Mouse (Mus musculus) cerebellum, postnatal 14 days (tissue): ENCODE measurements around the gene Sipa1l3.
A peak's percentile ranks its signal among the peaks of the same experiment; 100 is the strongest.

Experiments
- DNase-seq, 2 experiments: peaks; one replicate each; pipeline ENCODE4 v3.0.0; 2021; ENCODE audit warnings: mixed read lengths in 2 of 2

Sipa1l3 gene

DNA sequence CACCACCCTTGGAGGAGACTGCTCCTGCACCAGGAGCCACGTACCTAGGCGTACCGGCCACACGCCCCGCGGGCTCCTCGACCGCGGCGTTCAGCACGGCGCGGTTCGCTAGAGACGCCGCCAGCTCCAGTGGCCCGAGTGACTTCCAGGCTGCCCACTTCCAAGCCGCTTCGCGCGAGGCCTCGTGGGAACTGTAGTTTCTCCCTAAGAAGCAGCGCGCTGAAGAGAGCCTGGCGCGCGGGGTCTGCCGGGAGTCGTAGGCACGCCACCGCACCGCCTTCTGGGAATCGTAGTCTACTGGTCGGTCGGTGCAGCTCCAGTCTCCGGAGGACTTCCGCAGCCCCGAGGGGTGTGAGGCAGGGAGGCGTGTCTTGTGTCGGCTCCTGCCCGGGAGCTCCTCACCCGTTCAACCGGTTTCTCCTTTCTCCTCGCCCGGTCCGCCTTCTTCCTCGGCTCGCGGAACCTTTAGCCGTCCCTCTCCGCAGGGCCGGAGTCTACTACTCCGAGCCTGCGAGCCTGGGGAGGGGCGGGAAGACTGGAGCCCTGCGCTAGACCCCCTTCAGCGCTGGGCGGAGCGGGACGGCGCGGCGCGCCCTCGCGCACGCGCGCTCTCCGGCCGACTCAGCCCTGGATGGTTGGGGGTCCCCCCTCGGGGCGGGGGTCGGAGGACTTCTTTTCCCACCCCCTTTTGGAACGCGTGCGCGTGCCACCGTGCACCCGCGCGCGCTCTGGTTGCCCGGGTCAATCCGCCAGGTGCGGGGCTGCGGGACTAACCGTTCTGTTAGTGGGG is at the start of gene Sipa1l3:
TSS of gene Sipa1l3 (minus strand) at position 221 of the 790 bp plus-strand sequence.
- peak; percentile 97 to 98 for DNase-seq

DNA sequence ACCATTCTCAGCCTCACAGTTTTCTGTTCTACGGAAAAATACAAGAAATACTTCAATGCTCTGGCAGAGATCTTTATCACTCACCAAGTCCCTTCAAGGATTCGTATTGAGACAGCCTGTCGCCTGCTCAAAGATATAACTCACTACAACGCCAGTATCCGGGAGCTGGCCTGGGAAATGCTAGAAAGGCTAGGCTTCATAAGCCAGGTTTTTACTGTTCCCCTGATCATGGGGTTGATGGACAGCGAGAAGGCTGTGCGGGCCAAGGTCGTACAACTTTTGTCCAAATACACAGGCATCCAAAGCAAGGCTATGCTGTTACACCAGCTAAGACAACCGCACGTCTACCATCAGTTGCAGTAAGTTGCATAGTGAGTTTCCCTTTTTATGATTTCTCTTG is 44.6 kb upstream of the Sipa1l3 start:
- no peak for DNase-seq

GRCm38 (mm10) chr7:29561046-29561445 is 42.6 kb upstream of the Sipa1l3 start:
- DNase-seq, result no peak

DNA sequence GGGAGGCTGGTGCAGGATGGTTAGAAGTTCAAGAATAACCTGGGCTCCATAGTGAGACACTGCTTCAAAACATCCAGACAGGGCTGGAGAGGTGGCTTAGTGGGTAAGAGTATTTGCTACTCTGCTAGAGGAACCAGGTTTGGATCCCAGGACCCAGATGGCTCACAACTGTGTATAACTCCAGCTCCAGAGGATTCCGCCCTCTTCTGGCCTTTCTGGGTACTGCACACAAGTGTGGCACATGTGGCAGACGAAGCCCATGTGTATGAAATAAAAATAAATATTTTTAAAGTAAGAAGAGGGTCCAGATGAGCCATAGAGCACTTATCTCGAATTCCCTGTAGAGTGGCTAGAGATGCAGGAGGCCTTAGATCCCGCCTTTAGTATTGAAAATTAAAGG is 40.8 kb upstream of the Sipa1l3 start:
- DNase-seq, result peak in 1 of 2 experiments; percentile 36

- no peak for DNase-seq
Measured at GRCm38 (mm10) chr7:29558744-29559143, 40.3 kb upstream of the Sipa1l3 start.

DNA sequence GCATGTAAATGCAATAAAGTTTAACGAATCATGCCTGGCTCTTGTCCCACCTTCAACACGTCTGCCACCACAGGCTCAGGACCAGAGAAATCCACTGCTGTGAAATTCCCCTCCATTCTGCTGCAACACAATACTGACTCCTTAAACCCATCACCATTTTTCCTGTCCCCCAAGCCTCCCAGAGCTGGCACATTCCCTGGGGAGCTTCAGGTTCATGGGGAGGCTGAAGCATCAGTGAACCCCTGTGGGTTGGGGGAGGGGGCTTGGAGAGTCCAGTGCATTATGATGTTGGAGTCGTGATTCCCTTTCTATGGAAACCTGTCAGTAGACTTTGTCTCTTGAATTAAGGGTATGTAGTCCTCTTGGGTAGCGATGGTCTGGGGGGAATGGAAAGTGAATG is 37.8 kb upstream of the Sipa1l3 start:
- no peak for DNase-seq

GRCm38 (mm10) chr7:29555521-29555920 is 37.1 kb upstream of the Sipa1l3 start:
- no peak for DNase-seq

DNA sequence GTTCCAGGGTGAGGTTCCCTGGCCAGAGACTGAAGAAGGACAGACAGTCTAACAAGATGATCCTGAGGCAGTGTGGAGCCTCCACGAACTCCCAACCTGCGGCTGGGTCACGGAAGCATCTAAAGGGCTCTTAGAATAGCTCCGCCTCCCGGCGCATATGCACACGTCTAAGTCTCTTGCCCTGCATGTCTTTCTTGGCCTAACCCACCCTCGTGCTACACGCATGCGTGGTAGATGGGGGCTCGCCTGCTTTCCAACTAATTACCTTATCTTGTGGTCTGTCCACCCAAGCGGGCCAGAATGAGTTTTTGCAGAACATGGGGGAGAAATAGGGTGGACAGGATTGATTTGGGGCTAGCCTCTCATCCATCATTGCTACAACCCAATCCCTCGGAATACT is 36.6 kb upstream of the Sipa1l3 start:
- no peak for DNase-seq

GRCm38 (mm10) chr7:29550691-29551090 is 32.2 kb upstream of the Sipa1l3 start:
- DNase-seq, result no peak

DNA sequence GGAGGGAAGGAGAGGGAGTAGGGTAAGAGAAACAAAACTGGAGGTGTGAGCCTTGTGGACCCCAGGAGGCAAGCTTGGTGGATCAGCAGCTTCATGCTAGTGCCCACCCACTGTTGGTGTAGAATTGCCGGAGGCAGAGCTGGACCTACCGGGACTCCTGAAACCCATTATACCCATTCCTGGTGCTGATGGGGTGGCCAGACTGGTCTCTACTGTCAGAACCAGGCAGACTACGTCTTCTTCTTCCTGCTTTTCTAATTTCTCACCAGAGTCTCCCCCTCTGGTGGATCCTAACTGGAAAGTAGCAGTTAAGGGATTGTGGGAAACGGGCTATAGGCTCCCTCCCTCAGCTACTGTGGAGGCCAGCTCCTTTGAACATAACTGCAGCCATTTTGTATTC is 23.2 kb upstream of the Sipa1l3 start:
- no peak for DNase-seq

DNA sequence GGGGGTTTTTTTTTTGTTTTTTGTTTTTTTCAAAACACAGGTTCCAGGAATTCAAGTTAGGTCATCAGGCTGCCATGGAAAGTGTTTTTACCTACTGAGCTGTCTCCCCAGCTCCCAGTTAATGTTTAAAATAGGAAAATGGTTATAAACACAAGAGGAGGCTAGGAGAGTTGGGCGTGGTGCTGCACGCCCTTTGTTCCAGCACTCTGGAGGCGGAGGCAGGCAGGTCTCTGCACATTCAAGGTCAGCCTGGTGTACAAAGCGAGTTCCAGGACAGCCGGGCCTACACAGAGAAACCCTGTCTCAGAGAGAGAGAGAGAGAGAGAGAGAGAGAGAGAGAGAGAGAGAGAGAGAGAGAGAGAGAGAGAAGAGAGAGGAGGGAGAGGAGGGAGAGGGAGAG is 22.7 kb upstream of the Sipa1l3 start:
- DNase-seq, result no peak

DNA sequence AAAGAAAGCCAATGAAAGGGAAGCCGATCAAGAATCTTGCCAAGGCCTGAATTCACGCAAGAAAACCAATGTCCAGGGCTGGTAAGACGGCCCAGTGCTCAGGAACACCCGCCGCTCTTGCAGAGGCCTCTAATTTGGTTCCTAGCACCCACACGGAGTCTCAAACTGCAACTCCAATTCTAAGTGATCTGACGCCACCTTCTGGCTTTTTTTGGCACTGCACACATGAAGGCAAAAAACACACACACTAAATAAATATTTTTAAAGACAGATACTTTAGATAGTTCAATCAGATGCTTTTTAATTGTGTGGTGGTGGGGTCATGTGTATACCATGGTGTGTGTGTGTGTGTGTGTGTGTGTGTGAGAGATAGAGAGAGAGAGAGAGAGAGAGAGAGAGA is 22.2 kb upstream of the Sipa1l3 start:
- no peak for DNase-seq

DNA sequence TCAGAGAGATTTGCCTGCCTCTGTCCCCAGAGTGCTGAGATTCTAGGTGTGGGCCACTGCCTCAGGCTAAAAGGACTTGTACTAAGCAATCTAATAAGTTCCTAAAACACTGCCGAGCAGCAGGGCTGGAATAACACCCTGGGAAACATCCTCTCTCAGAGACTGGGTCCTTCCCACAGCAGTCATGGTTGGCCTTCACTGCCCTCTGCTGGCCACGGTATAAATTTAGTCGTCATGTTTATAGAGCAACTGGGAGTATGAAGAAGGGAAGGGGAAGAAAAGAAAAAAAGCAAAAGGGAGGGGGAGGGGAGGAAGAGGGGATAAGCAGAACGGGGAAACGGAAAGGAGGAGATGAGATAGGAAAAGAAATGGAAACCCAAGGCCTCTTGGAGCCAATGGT is 5.3 kb upstream of the Sipa1l3 start:
- peak; percentile 89 for DNase-seq

GRCm38 (mm10) chr7:29521841-29522575 is 3.6 kb upstream of the Sipa1l3 start:
- peak; percentile 94 to 95 for DNase-seq

DNA sequence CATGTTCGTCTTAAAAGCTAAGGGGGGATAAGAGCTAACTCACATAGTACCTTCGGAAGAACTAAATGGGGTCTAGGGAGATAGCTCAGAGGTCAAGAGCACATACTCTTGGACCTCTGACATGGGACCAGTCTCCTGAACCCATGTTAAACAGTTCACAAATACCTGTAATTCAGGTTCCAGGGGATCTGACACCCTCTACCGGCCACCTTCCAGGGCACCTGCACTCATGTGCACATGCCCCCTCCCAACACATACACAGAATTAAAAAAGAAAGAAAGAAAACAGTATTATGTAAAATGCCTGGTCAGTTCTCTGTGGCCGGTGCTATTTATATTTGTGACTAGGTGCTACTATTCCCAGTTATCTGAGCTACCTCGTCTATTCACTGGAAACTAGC is 2.9 kb upstream of the Sipa1l3 start:
- DNase-seq, result peak in 1 of 2 experiments; percentile 10

- DNase-seq, result peak in 1 of 2 experiments; percentile 28
Measured at GRCm38 (mm10) chr7:29520794-29521193, 2.4 kb upstream of the Sipa1l3 start.

- DNase-seq, result no peak
Measured at GRCm38 (mm10) chr7:29519211-29519550, 740 bp upstream of the Sipa1l3 start.

- no peak for DNase-seq
Measured at GRCm38 (mm10) chr7:29518054-29518420, 404 bp downstream of the Sipa1l3 start.

DNA sequence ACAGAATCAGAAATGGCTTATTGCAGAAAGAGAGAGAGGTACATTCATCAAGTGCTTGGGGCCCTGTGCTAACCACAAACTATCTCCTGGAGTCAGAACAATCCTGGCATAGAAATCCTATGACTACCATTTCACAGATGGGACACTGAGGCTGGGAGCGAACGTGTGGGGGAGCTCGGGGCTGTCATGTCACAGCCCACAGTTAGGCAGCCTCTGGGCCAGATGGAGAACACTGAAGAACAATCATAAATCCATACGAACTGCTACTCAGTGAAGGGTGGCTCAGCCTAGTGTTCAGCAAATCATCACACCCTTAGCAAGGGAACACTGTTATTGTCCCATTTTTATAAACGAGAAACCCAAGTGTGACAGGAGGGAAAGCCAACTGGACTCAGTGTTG is 1.3 kb downstream of the Sipa1l3 start:
- DNase-seq, result peak in 1 of 2 experiments; percentile 18

DNA sequence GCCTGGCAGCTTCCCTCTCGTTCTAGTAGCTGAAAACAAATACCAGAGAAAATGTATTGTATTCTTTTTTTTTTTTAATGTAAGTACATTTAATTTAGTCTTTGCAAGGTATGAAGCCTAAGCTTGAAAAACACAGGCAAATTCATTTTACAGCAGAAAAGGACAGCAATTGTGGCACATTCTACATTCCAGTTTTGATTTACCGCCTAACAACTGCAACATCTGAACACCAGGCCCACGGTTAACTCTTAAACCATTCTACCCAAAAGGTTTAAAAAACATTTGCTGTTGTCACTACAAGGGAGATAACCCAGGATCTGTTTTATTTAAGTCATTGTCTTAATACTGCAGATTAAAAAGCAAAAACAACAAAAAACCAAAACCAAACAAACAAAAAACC is 2.8 kb downstream of the Sipa1l3 start:
- DNase-seq, result no peak

GRCm38 (mm10) chr7:29512729-29513128 is 5.7 kb downstream of the Sipa1l3 start:
- no peak for DNase-seq

- no peak for DNase-seq
Measured at GRCm38 (mm10) chr7:29511598-29512275, 6.7 kb downstream of the Sipa1l3 start.

DNA sequence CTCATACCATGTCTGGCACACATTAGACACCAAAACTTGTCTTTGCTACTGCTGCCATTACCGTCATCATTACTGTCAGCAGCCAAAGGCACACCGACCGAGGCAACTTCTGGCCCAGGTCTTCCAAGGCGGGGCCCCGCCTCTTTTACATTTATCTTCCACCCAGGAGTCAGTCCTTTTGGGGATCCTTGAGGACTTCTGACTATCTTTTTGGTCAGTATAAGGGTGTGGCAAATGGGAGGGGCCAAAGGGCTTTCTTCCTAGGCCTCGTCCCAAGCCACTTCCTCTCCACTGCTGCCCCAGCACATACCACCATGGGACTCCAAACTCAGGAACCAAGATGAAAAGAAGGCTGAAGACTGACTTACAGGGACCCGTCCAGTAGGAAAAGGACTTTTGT is 9.9 kb downstream of the Sipa1l3 start:
- no peak for DNase-seq
